Mouse (Mus musculus) erythroid progenitor cell, adult 5-6 weeks (primary cell): ENCODE results near the gene Trpm7. TPM values are rescaled to one million over a fixed set of nuclear protein-coding genes. Genes with fewer than 3 reads are reported as not detected.

Experiments
- ATAC-seq: replicated peaks from 2 replicates; pipeline ENCODE4 v1.8.0; 2016; ENCODE audit warnings: moderate number of reproducible peaks, mild to moderate bottlenecking, moderate TSS enrichment, inconsistent platforms; ENCODE audit not compliant: poor library complexity, low FRiP score, severe bottlenecking
- total RNA-seq, 2 experiments: library from RNA; stranded (forward) in 1 of 2; stranded (reverse) in 1 of 2; fragments of 150-400 nt in 1 of 2; fragments of 186-747, 209-891 nt in 1 of 2; gene quantifications; 2 replicates each; pipeline versions ENCODE4 v1.2.3 to v1.2.4; 2015 to 2017; ENCODE audit warnings: low replicate concordance in 2 of 2

Gene Trpm7
- total RNA-seq, 2 experiments from 2014 or later = 72.9 to 92.4 TPM

GRCm38 (mm10) chr2:126765867-126766582, 110.0 kb downstream of the Trpm7 start:
- ATAC-seq = no peak

DNA sequence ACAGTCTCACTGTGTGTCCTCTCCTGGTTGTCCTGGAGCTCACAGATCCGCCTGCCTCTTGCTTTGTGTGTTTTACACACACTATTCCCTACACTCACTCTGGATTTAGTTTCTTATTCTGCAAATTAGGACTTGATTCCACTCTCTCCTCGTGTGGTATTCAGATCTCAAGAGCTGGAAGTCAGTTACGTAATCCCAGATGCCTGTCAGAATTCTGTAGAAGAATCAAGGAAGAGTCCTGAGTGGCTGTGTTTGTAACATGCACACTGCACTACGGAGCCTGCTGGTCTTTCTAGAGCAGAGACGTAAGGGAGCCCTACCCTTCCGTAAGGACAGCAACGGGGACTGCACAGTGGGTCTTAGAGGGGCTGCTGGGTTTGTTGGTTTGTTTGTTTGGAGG, 116.7 kb downstream of the Trpm7 start:
- ATAC-seq = no peak

GRCm38 (mm10) chr2:126755664-126756063, 120.4 kb downstream of the Trpm7 start:
- ATAC-seq = no peak

- no peak for ATAC-seq
These were observed 132.6 kb downstream of the Trpm7 start for GRCm38 (mm10) chr2:126743389-126743788.

Other genes with a start within 250 kb of the Trpm7 start
- gene Gabpb1, start 199.9 kb downstream of the Trpm7 start, total RNA-seq (2015; ENCODE audit: low replicate concordance) = 27.0 and 62.0 TPM in 2 replicates
- gene Gabpb1, start 199.9 kb downstream of the Trpm7 start, total RNA-seq (2017; ENCODE audit: low replicate concordance) = 31.1 and 39.0 TPM in 2 replicates
- gene Usp8, start 168.9 kb downstream of the Trpm7 start, total RNA-seq (2015; ENCODE audit: low replicate concordance) = 36.0 and 44.0 TPM in 2 replicates
- gene Usp8, start 168.9 kb downstream of the Trpm7 start, total RNA-seq (2017; ENCODE audit: low replicate concordance) = 29.5 and 36.7 TPM in 2 replicates
- not detected in 2 replicates for gene Usp50, start 92.8 kb downstream of the Trpm7 start, total RNA-seq (2015; ENCODE audit: low replicate concordance)
- gene Usp50, start 92.8 kb downstream of the Trpm7 start, total RNA-seq (2017; ENCODE audit: low replicate concordance) = 0.77 TPM in 1 of 2 replicates, not detected in the other
- gene Sppl2a, start 57.0 kb upstream of the Trpm7 start, total RNA-seq (2015; ENCODE audit: low replicate concordance) = 22.3 and 36.9 TPM in 2 replicates
- 26.3 and 26.4 TPM in 2 replicates for gene Sppl2a, start 57.0 kb upstream of the Trpm7 start, total RNA-seq (2017; ENCODE audit: low replicate concordance)
- gene Ap4e1, start 132.5 kb upstream of the Trpm7 start, total RNA-seq (2015; ENCODE audit: low replicate concordance) = 6.7 and 7.6 TPM in 2 replicates
- 9.2 and 17.2 TPM in 2 replicates for gene Ap4e1, start 132.5 kb upstream of the Trpm7 start, total RNA-seq (2017; ENCODE audit: low replicate concordance)
- 36.9 and 58.7 TPM in 2 replicates for gene Blvra, start 194.4 kb upstream of the Trpm7 start, total RNA-seq (2015; ENCODE audit: low replicate concordance)
- gene Blvra, start 194.4 kb upstream of the Trpm7 start, total RNA-seq (2017; ENCODE audit: low replicate concordance) = 29.5 and 43.9 TPM in 2 replicates